In the genomic region with DNA sequence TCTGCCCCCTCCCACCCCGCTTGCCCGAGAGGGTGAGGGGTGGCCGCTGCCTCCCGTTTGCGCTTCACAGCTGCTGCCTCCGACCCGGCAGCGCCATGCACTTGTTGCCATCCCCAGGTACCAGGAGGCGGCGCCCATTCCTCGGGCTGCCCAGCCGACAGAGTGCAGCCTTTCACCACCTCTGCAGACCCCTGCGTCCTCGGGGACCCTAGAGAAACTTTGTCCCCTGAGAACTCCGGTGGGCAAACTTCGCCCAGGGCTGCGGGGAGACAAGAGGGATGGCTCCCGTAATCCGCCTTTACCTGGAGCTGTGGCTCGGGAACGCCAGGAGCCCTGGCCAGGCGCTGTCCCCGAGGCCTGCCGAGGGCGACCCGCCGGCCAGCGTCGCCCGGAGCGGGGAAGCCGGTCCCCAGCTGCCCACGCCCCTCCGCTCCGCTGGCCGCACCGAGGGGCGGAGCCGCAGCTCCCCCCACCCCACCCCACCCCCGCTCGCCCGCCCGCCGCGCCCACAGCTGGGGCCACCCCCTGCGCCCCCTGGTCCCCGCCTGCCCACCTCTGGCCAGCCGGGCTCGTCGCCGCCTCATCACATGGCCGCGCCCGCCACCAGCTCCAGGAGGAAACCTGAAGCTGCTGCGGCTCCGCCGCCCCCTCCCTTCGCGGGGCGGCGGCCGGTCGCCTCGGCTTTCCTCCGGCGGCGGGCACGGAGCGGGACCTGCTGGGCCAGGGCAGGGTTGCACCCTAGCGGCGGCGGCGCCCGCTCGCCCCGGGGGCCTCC, we compare ENCODE assay signal across 8 mouse cellular contexts. TPM values are rescaled to one million over a fixed set of nuclear protein-coding genes. Genes with fewer than 3 reads are reported as not detected.
DNase-seq lines count a peak whose midpoint lies in the region; ATAC-seq and TF ChIP-seq lines count a peak whose summit lies in the region.

A gene (minus strand): TSS at position 669 of the 775 bp plus-strand sequence.

- H3K9me3 ChIP-seq in intestine, embryonic 14.5 days (ENCODE audit: control insufficient read depth, low read length) = no peaks in the 10 kb centered on the region

- WGBS in intestine, embryonic 14.5 days = 0% methylated on average over 57 of the region's 76 CpGs

- peak; percentile 86 for ATAC-seq in intestine, embryonic 14.5 days (replicated peaks; ENCODE audit: low FRiP score, low TSS enrichment, low read depth)
- ATAC-seq in megakaryocyte-erythroid progenitor cell, adult 5-6 weeks (replicated peaks; ENCODE audit: low FRiP score, low TSS enrichment, poor library complexity, severe bottlenecking) = peak; percentile 85

- intact Hi-C loops in gastrocnemius, postnatal 36 days (cut with DNase I) = no loop called here
- intact Hi-C loops in left cerebral cortex, postnatal 25 days (cut with DNase I) = no loop called here

- peak within 1 kb of the TSS; percentile 48 for H3K9ac ChIP-seq in intestine, embryonic 14.5 days (ENCODE audit: low read length)

- peak; percentile 87 to 93 for DNase-seq in adrenal gland, adult (ENCODE audit: inconsistent age in 2 of 2, low spot score in 1 of 2)
- peak; percentile 63 to 68 for DNase-seq in gastrocnemius, postnatal 36 days
- peak; percentile 83 for DNase-seq in intestine, embryonic 14.5 days (ENCODE audit: low spot score)
- peak; percentile 38 to 48 for DNase-seq in left cerebral cortex, postnatal 25 days (ENCODE audit: low spot score in 2 of 2)
- peak; percentile 56 for DNase-seq in right cerebral cortex, postnatal 4 days
- DNase-seq in yolk sac, embryonic 10.5 days (ENCODE audit: low spot score) = peak; percentile 64

- no peak for TF ChIP-seq POLR2A in cortical plate, adult 2 months (IDR thresholded peaks at IDR 0.05; ENCODE audit: extremely low read depth, insufficient read depth, low read length)

- peaks cover 4% of the 10 kb centered on the region; the same call in 1 of the 2 replicates for H3K27me3 ChIP-seq in intestine, embryonic 14.5 days (replicated peaks; ENCODE audit: control insufficient read depth, insufficient read depth, low read length)

- H3K4me2 ChIP-seq in intestine, embryonic 14.5 days (ENCODE audit: low read length) = peak within 1 kb of the TSS; percentile 99

- TF ChIP-seq CTCF in cortical plate, adult 2 months (IDR thresholded peaks at IDR 0.05; ENCODE audit: extremely low read depth, insufficient read depth, low read length) = 0 out of 2 replicates have a peak, but pooled peaks have one; percentile 5

- H3K36me3 ChIP-seq in intestine, embryonic 14.5 days (ENCODE audit: control insufficient read depth, insufficient read depth, low read length) = no peaks in the 10 kb centered on the region

- H3K4me3 ChIP-seq in cortical plate, adult 2 months (ENCODE audit: insufficient read depth, low read length) = peak within 1 kb of the TSS; percentile 66
- H3K4me3 ChIP-seq in intestine, embryonic 14.5 days (ENCODE audit: low read depth, low read length) = peak within 1 kb of the TSS; percentile 56

- H3K4me1 ChIP-seq in cortical plate, adult 2 months (ENCODE audit: control insufficient read depth, insufficient read depth, low read length) = 0 out of 2 replicates have a peak, but pooled peaks cover 2% of the 10 kb centered on the region
- H3K4me1 ChIP-seq in intestine, embryonic 14.5 days (replicated peaks; ENCODE audit: control insufficient read depth, insufficient read depth, low read length) = peaks cover 5% of the 10 kb centered on the region; the same call in 1 of the 2 replicates

- H3K27ac ChIP-seq in cortical plate, adult 2 months (ENCODE audit: insufficient read depth, low read length) = peak within 1 kb of the TSS; percentile 64; the same call in 1 of the 2 replicates
- peak within 1 kb of the TSS; percentile 71 for H3K27ac ChIP-seq in intestine, embryonic 14.5 days (ENCODE audit: low read depth)

RNA-seq across cellular contexts. Expression of the gene that starts here (rescaled TPM):
- polyA plus RNA-seq in cortical plate, adult 2 months (2012; rRNA removed) = 13.9 and 15.6 TPM in 2 replicates
- 1 to 10 TPM; 2.8 to 3.7 TPM for total RNA-seq in gastrocnemius, postnatal 36 days (2021)
- polyA plus RNA-seq in intestine, embryonic 14.5 days (2014; fragmentation: Nextera tagmentation; extraction: Ambion mirVana) = 18.2 and 20.1 TPM in 2 replicates
- total RNA-seq in left cerebral cortex, postnatal 25 days (2021) = 10 to 100 TPM; 37.3 to 45.1 TPM
- 0.79 and 1.1 TPM in 2 replicates for total RNA-seq in megakaryocyte-erythroid progenitor cell, adult 5-6 weeks (2014; fragmentation: Nextera tagmentation)
- total RNA-seq in megakaryocyte-erythroid progenitor cell, adult 5-6 weeks (2017) = 1.5 and 2.0 TPM in 2 replicates

Comparison
In these comparisons a context has a peak if more than half of its experiments do, and no peak if none do; other contexts are left out.
1. Peak in every context shown above with its lines: DNase-seq, ATAC-seq, H3K4me3 ChIP-seq and H3K27ac ChIP-seq.
2. RNA of the gene that starts here (total RNA-seq): 37.3 to 45.1 TPM in left cerebral cortex, postnatal 25 days; 2.8 to 3.7 TPM in gastrocnemius, postnatal 36 days and 0.79 to 2.0 TPM in megakaryocyte-erythroid progenitor cell, adult 5-6 weeks; every median in the first group is over 4 times any median in the second.